Mouse (Mus musculus) embryonic fibroblast, embryonic 13.5 days (primary cell): ENCODE measurements at regions not wholly inside any gene's neighbourhood (a gene's known extent, or its start where the extent isn't known, plus 50 kb on each side); places are given as distances from the start of the nearest gene placed in this dataset.

Experiments used
- H3K27ac ChIP-seq: 2 replicates; pipeline ENCODE4 v1.5.1; 2012; ENCODE audit warnings: low read length, control low read depth, inconsistent platforms; ENCODE audit not compliant: insufficient read depth
- H3K4me1 ChIP-seq: 2 replicates; pipeline ENCODE4 v1.6.1; 2011; ENCODE audit warnings: low read length; ENCODE audit not compliant: control insufficient read depth, insufficient read depth
- H3K4me3 ChIP-seq: 2 replicates; pipeline ENCODE4 v1.5.1; 2011; ENCODE audit warnings: mild to moderate bottlenecking, control low read depth, low read length; ENCODE audit not compliant: insufficient read depth
- CTCF ChIP-seq: IDR thresholded peaks from 2 replicates; pipeline ENCODE4 v1.5.1; 2011; ENCODE audit warnings: mild to moderate bottlenecking, control low read depth, low read length, moderate library complexity, borderline replicate concordance; ENCODE audit not compliant: insufficient read depth
- POLR2A ChIP-seq: IDR thresholded peaks from 2 replicates; pipeline ENCODE4 v1.6.1; 2011; ENCODE audit warnings: low read depth, mild to moderate bottlenecking, control low read depth, low read length, moderate library complexity

DNA sequence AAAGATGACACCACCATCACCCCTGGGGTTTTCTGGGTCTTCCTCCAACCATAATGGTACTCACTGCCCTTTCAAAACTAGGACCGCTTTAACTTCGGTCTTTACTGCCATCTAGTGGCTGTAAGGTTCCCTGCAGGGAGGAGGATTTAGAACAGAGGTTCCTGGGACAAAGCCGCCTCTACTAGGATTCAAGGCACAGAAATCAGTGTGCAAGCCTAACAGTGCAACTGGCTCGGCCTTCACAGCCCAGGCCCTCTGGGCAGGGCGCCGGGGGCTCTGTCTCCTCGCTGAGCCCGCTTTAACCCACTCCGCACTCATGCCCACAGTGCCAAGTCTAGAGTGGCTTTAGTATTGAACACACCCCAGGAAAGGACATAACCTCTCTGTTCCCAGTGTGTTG, 58.0 kb upstream of the Sec14l1 start:
- TF ChIP-seq CTCF (no peak), POLR2A (no peak)
- no peaks in the 10 kb centered on the region for H3K4me1 ChIP-seq
- no peak overlapping the region for H3K27ac ChIP-seq
- no peak overlapping the region for H3K4me3 ChIP-seq

DNA sequence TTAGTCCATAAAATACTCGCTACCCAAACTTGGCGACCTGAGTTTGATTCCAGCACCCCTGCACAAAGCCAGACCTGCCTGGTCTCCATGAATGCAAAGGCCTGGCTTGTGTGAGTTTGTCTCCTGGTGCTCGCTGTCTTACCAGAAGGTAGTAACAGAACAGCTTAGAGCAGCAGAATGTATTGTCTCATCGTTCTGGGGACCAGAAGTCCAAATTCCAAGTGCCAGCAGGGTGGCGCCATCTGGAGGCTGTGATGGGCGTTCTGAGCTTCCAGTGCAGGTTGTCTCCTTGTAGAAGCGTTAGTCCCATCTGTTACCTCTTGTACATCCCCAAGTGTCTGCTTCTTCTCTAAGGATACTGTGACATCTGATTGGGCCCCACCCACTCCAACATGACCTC, 57.5 kb upstream of the Sec14l1 start:
- no peak for TF ChIP-seq POLR2A
- peak; percentile 80 for TF ChIP-seq CTCF
- Histone ChIP-seq H3K4me3 (no peak overlapping the region), H3K27ac (no peak overlapping the region), H3K4me1 (no peaks in the 10 kb centered on the region)

DNA sequence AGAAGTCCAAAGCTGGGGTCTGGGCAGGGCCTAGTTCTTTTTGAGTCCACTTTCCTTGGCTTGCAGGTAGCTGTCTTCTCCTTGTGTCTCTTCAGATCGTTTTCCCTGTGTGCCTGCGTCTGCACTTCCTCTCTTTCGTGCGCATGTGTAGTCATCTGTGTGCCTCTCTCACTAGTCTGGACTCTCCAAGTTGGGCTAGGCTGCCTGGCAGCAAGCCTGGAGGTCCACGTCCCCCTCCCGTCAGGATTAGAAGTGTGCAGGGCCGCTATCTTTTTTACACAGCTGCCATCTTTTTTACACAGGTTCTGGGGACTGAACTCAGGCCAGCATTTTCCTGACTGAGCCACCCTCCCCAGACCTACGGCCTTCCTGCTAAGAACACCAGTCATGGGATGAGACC, 55.8 kb upstream of the Sec14l1 start:
- no peak overlapping the region for H3K4me3 ChIP-seq
- TF ChIP-seq POLR2A (no peak), CTCF (no peak)
- no peak overlapping the region for H3K27ac ChIP-seq
- no peaks in the 10 kb centered on the region for H3K4me1 ChIP-seq

DNA sequence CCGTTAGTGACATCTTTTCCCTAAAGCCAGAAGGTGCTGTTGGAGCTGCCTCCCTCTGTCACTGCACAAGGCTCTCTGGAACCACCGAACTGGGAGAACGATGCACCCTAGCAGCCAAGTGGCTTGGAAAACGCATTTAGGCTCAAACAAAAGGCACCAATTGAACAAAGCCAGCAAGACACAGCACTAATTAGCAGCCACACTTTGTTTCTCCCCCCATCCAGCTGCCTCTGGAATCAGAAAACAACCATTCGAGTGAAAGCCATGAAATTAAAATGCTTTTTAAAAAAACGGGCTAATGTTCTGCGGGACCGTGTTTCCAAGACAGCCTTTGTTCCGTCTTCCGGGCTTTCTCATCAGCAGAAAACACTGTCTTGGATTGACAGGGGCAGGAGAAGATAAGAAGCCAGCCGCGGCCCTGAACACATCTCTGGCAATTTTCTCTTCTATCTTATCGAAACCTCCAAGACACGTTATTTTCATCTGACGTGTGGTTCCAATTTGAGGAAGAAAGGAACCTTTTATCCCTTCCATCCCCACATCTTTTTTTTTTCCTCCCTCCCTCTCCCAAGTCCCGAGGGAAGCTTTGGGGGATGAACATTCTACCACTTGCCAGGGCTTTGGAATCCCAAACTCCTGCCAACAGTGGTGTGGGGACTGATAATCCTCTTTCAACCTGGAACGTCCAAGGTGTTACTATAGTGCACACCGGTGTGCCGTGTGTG, 54.8 kb upstream of the Sec14l1 start:
- TF ChIP-seq CTCF (no peak), POLR2A (no peak)
- no peak overlapping the region for H3K4me3 ChIP-seq
- no peak overlapping the region for H3K27ac ChIP-seq
- no peaks in the 10 kb centered on the region for H3K4me1 ChIP-seq

DNA sequence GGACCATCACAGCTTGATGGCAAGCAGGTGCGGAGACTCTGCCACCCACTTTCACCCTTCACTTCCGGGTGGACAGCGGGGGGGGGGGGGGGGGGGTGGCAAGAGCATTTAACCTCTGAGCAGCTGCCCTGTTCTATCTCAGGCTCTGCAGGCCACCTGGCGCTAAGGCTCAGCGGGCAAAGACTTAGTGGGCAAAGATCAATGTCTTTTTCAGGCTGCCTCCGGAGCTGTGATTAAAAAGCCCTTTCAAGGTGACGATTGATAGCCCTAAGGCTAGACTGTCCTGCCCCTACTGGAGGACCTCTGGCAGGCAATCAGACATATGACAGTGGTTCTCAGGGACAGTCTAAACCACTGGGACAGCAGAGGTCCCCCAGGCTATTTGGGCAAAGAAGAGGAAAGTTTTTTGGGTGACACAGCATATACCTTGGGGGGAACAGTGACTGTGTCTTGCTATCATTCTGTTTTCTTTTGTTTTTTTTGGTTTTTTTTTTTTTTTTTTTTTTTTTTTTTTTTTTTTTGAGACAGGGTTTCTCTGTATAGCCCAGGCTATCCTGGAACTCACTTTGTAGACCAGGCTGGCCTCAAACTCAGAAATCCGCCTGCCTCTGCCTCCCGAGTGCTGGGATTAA, 54.1 kb upstream of the Sec14l1 start:
- Histone ChIP-seq H3K4me1 (no peaks in the 10 kb centered on the region), H3K4me3 (no peak overlapping the region), H3K27ac (no peak overlapping the region)
- no peak for TF ChIP-seq CTCF
- no peak for TF ChIP-seq POLR2A

DNA sequence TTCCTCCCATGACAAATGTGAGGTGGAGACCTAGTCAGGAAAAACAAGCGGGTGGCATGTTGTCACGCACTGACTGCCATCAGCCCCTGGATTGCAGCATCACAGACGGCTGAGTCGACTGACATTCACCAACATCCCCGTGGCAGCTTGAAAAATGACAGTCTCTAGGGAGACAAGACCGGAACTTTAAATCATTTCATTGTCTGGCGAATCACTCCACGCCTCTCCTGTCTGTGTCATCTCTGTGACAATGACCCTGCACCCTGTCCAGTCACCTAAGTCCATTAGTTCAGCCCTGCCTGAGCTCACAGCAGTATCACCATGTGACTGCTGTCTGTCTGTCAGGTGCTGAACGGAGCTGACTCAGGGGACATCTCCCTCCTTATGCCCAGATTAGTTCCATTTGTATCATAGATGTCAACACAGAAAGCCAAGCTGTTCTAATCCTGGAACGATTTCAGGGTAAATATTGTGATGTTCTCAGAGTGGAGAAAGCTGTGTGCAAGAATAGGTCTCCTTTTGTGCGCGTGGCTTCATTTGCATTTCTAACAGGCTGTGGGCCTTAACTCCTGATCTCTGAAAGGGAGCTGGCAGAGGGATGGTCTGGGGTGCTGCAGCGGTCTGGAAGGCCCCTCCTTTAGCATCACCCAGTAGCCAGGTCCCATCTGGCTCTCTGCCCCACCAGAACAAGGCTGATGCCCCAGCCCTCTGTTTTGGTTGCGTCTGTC, 52.0 kb upstream of the Sec14l1 start:
- TF ChIP-seq POLR2A, result no peak
- TF ChIP-seq CTCF, result no peak
- H3K27ac ChIP-seq, result no peak overlapping the region
- H3K4me3 ChIP-seq, result no peak overlapping the region
- H3K4me1 ChIP-seq, result no peaks in the 10 kb centered on the region
